Mouse (Mus musculus) frontal cortex, postnatal 36 days (tissue): ENCODE measurements at regions not wholly inside any gene's neighbourhood (a gene's known extent, or its start where the extent isn't known, plus 50 kb on each side); places are given as distances from the start of the nearest gene placed in this dataset.

Experiments used
- DNase-seq, 2 experiments: peaks; one replicate each; pipeline ENCODE4 v3.0.0; 2022; ENCODE audit warnings: low spot score in 2 of 2

DNA sequence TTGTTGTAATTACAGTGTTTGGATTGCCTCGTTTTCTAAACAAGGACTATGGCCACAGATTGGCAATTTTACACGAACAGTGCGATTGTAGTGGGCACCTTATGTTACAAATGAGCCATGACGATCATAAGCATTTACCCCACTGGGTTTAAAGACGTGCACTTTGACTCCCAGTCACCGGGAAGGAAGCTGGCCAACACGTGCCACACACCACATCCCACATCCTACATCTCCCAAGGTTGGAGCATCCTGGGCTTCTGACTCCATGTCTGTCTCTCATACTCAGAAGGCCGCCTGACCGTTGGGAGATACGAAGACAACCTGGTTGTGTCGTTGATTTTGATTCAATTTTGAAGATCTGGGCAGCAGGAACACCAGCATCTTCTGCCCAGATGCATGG, 159.8 kb upstream of the Tshz3 start:
- DNase-seq = no peak

DNA sequence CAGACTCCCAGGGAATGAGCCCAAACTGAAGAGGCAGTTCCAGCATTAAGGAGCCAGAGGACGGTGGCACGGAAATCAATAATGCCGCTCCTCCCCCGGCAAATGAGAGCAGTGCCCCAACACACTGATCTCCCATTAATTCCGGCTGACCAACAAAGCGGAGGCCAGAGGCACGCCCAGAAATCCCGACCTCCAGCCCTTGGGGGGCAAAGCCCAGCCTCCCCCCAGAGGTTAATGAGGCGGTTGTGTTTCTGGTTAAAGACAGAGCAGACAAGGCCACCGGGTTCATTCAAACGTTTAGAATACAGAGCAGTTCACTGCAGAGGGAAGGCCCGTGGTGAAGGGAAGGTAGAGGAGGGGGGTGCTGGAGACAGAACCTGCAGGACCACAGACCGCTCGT, 149.9 kb upstream of the Tshz3 start:
- no peak for DNase-seq

DNA sequence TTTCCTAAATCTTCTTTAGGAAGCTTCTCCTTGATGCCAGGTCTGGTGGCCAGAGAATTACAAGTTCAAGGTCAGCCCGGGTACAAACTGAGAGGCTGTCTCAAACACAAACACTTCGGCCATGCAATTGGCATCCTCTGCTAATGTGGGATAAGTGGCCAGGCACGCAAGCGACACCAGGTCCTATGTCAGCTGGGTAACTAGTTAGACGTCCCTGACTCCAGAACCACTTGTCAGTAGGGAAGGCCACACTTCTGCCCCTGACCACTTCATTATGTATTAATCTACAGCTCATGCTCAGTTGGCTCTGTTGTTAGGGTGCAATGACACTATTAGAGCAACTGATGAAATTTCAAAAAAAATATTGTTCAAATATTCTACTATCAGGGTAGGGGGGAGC, 149.5 kb upstream of the Tshz3 start:
- DNase-seq = no peak

DNA sequence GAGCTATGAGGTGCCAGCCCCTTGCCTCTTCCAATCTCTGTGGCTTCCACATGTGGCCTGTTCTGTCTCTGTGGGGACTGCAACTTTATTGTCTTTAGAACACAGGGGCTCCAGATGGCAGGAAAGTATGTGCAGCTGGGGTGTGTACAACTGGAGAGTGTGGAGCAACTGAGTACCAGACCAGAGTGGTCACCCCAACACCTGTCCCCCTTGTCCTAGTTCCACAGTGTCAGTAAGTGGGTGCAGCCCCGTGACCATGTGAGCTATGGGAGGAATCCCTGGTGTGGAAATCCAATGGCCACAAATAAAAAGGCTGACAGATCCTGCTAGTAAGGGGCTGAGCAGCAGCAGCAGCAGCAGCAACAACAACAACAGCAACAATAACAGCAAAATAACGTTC, 126.9 kb upstream of the Tshz3 start:
- no peak for DNase-seq

DNA sequence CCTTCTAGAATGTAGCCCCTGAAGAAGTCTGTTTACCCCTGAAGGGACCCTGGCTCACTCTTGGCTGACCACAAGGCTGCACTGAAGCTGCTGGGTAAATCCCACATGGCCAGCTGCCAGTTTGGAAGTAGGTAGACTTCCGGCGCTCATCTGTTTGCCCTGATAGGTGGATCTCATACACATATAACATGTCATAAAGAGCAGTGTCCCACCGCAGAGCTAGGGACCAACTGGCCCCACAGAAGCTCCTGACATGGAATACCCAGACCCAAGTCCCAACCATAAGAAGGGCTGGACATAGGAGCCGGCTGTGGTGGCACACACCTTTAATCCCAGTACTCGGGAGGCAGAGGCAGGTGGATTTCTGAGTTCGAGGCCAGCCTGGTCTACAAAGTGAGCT, 115.8 kb upstream of the Tshz3 start:
- no peak for DNase-seq

DNA sequence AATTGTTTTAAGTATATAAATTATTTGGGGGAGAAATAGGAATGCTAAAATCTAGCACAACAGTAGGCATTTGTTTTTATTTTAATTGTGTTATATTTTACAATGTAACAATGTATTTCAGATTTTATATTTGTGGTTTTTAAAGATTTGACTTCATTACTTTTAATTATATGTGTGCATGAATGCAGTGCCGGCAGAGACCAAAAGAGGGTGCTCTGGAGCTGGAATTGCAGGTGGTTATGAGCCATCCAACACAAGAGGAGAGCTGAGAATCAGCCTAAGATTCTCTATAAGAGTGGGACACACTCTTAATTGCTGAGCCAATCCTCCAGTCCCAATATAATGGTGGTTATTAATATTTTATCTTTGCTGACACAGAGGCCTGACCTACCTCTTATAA, 112.9 kb upstream of the Tshz3 start:
- no peak for DNase-seq

DNA sequence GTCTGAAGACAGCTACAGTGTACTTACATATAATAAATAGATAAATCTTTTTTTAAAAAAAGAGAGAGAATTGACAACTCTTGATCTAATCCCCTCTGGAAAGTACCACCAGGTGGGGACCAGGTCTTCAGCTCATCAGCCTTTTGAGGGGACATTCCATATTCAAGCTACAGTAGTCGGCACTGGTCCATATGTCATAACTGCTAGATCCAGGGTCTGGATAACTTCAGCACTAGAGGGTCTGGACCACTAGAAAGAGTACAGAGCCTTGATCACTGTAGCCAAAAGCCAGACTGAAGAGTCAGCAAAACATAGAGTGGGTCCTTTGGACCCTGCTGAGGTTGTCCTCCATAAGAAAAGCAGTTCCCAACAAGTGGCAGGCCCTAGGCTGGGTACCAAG, 106.4 kb upstream of the Tshz3 start:
- DNase-seq = no peak

DNA sequence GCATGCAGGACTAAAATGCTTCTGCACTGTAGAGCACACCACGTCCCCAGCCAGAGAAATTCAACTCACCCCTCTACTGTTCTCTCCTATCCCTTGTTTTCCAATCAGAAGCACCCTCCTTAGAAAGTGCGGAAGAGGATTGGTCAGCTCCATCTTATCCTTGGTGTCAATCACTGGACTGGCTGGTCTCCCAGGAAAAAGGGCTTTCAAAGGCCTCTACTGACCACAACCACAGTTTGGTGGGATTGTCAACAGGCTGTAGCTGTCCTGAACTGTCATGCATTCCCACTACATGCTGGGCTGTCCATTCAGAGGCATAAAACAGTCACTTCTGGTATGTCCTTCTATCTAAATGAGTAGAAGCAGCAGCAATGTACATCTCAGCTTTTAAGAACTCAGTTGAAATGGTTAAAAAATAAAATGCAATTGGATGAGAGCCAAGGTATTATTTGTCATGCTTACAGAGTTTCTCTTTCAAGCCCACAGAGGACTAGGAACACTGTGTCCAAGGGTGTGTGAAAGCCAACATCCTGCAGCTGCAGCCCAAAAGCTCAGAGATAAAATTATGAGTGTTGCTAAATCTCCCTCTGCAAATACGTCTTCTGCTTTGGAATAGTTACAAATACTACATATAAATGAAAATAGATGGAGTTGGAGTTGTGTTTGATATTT, 101.2 kb upstream of the Tshz3 start:
- no peak for DNase-seq

DNA sequence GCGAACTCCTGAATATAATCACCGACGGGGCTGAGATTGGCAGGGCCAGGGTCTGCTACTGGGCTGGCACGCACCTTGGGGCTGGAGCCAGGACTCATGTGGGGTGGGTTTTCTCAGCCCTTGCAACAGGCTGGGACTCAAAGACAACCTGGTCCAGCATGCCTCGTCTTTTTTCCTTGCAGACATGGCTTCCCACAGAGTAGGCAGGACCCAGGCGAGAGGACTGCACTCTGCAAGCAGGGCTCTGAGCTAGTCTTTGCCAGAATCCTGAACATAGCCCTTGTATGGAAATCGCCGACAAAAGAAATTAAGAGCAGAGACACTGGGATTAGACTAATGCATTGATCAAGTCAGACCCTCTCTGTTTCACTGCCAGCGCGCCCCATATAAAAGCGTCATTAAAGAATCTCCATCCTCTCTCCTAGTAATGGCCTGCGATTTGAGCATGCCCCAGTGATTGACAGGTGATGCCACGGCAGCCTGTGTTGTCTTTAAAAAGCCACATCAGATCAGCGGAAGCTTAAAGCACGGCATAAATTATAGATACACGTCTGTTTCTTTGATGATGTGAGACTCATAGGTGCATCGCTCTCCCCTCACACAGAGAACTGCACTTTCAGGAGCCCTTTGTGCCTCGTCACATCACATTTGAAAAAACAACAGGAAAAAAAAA, 92.8 kb upstream of the Tshz3 start:
- no peak for DNase-seq

DNA sequence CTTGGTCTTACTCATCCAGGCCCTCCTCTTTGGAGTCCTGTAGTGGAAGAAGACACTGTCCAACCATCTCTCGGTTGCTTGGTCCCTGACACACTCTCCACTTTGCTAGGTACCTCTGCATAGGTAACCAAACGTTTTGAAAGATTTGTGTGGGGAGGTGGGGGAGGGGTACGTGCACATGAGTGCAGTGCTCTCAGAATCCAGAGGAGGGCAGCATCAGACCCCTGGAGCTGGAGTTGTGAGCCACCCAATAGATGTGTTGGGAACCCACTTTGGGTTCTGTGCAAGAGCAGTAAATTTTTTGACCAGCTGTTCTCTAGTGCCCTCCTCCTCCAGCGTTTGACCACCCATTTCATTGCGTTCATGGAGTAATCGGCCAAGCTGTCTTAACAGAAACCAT, 77.7 kb upstream of the Tshz3 start:
- DNase-seq = no peak

DNA sequence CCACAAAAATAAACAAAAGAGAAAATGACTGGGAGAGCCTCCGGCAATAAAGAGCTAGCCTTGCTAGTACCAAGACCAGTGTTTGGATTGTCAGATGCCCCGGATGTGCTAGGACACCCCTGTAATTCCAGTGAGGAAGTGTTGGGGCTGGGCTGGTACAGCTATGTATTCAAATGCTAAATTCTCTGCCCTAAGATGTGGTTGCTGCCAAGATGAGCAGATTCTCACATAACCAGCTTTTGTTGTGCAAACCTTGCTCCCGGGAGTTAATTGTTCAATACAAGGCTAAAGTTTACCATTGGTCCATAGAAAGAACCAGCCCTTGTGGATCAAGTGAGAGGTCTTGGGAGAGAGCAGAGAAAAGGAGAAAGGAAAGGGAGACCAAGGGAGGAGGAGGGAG, 53.7 kb upstream of the Tshz3 start:
- no peak for DNase-seq
